Mouse (Mus musculus): ENCODE data around the gene Znrf2. TPM values are rescaled to one million over a fixed set of nuclear protein-coding genes. Genes with fewer than 3 reads are reported as not detected.

Znrf2 gene
- polyA plus RNA-seq, 1 experiment from 2014 or later, result 5.8 TPM

DNA sequence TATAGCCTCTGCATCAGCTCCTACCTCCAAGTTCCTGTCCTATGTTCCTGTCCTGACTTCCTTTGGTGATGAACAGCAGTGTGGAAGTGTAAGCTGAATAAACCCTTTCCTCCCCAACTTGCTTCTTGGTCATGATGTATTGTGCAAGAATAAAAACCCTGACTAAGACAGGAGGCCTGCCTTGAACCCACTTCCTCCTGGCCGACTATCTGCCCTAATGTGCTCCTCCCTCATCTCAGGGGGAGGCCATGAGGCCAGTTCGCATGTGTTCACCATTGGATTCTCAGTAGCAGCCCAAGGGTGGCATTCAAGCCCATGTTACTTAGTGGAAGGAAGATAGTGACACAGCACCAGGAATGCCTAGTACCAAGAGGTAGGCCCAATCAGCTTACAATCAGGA, 110.2 kb downstream of the Znrf2 start:
- WGBS, result 67% methylated on average over 2 of the region's 2 CpGs
- Histone ChIP-seq H3K4me3 (replicated peaks) (no peak overlapping the region), H3K9me3 (no peaks in the 10 kb centered on the region), H3K27ac (no peak overlapping the region), H3K27me3 (replicated peaks) (no peaks in the 10 kb centered on the region), H3K4me2 (replicated peaks) (no peak overlapping the region), H3K36me3 (0 out of 2 replicates have a peak, but pooled peaks cover 5% of the 10 kb centered on the region), H3K4me1 (replicated peaks) (no peaks in the 10 kb centered on the region), H3K9ac (no peak overlapping the region)
- ATAC-seq, result no peak

DNA sequence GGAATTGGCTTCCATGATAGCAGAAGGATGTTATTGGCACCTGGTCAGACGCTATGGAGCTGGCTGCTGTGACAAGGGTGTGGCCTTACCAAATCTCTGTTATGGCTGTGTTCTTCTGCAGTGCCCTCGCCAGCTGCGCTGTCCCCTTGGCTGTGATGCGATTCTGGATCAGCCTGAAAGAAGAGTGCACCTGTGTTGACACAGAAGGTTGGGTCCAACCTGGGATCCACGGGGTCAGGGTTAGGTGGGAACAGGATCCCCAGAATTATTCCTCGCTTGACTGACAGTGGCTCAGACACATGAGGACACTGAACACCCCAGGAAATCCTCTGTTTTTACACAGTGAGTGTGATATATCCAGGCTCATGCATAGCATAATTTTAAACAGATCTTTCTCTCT, 111.2 kb downstream of the Znrf2 start:
- ATAC-seq, result no peak
- H3K4me3 ChIP-seq (replicated peaks), result no peak overlapping the region
- no peaks in the 10 kb centered on the region for H3K4me1 ChIP-seq (replicated peaks)
- 85% methylated on average over 6 of the region's 6 CpGs for WGBS
- no peak overlapping the region for H3K4me2 ChIP-seq (replicated peaks)
- H3K9ac ChIP-seq, result no peak overlapping the region
- no peaks in the 10 kb centered on the region for H3K27me3 ChIP-seq (replicated peaks)
- no peaks in the 10 kb centered on the region for H3K9me3 ChIP-seq
- H3K27ac ChIP-seq, result no peak overlapping the region
- 0 out of 2 replicates have a peak, but pooled peaks cover 5% of the 10 kb centered on the region for H3K36me3 ChIP-seq

DNA sequence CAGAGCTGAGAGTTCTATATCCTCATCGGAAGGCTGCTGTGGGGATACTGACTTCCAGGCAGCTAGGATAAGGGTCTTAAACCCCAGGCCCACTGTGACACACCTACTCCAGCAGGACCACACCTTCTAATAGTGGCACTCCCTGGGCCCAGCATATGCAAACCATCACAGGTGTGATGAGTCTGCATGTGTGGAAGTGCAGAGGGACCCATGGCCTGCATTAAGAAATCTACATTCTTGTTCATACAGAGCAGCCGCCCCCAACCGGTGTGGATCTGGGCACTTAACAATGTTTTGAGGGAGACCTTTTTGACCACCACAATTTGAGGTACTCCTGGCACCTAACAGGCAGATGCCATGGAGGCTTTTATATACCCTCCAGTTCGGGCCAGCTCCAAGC, 114.9 kb downstream of the Znrf2 start:
- no peak overlapping the region for H3K4me3 ChIP-seq (replicated peaks)
- H3K9ac ChIP-seq, result no peak overlapping the region
- no peaks in the 10 kb centered on the region for H3K4me1 ChIP-seq (replicated peaks)
- no peak overlapping the region for H3K27ac ChIP-seq
- 0 out of 2 replicates have a peak, but pooled peaks cover 5% of the 10 kb centered on the region for H3K36me3 ChIP-seq
- H3K4me2 ChIP-seq (replicated peaks), result no peak overlapping the region
- no peaks in the 10 kb centered on the region for H3K27me3 ChIP-seq (replicated peaks)
- no peaks in the 10 kb centered on the region for H3K9me3 ChIP-seq
- ATAC-seq, result no peak
- 95% methylated on average over 4 of the region's 4 CpGs for WGBS

- Histone ChIP-seq H3K36me3 (0 out of 2 replicates have a peak, but pooled peaks cover 4% of the 10 kb centered on the region), H3K9me3 (no peaks in the 10 kb centered on the region), H3K27me3 (replicated peaks) (no peaks in the 10 kb centered on the region), H3K4me3 (replicated peaks) (no peak overlapping the region), H3K4me1 (replicated peaks) (no peaks in the 10 kb centered on the region), H3K27ac (no peak overlapping the region), H3K4me2 (replicated peaks) (no peak overlapping the region), H3K9ac (no peak overlapping the region)
- ATAC-seq, result no peak
- WGBS, result 91% methylated on average over 12 of the region's 12 CpGs
These were observed 115.8 kb downstream of the Znrf2 start for GRCm38 (mm10) chr6:54932526-54932925.

DNA sequence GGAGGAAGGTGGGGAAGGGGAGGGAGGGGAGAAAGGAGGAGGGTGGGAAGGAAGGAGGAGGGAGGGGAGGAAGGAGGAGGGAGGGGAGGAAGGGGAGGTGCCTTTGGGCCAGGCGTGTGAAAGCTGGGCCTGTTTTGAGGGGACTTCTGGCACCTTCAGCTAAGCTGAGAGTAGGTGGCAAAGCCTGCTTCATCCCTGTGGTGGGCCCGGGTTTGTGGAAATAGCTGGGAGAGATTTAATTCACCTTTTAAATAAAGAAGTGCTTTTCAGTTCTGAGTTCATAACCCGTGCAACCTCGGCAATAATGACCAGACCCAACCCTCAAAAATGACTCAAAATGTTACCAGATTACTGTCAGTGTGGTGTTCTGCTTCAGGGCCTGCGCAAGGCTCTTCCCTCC, 116.5 kb downstream of the Znrf2 start:
- Histone ChIP-seq H3K9ac (no peak overlapping the region), H3K4me1 (replicated peaks) (no peaks in the 10 kb centered on the region), H3K4me3 (replicated peaks) (no peak overlapping the region), H3K9me3 (no peaks in the 10 kb centered on the region), H3K27ac (no peak overlapping the region), H3K36me3 (no peaks in the 10 kb centered on the region), H3K4me2 (replicated peaks) (no peak overlapping the region), H3K27me3 (replicated peaks) (no peaks in the 10 kb centered on the region)
- ATAC-seq, result no peak
- 84% methylated on average over 5 of the region's 5 CpGs for WGBS

- no peak overlapping the region for H3K27ac ChIP-seq
- no peaks in the 10 kb centered on the region for H3K4me1 ChIP-seq (replicated peaks)
- no peaks in the 10 kb centered on the region for H3K27me3 ChIP-seq (replicated peaks)
- H3K4me3 ChIP-seq (replicated peaks), result no peak overlapping the region
- no peaks in the 10 kb centered on the region for H3K9me3 ChIP-seq
- WGBS, result 79% methylated on average over 3 of the region's 3 CpGs
- H3K4me2 ChIP-seq (replicated peaks), result no peak overlapping the region
- no peaks in the 10 kb centered on the region for H3K36me3 ChIP-seq
- H3K9ac ChIP-seq, result no peak overlapping the region
- no peak for ATAC-seq
These were observed 117.2 kb downstream of the Znrf2 start for GRCm38 (mm10) chr6:54933866-54934265.

- no peaks in the 10 kb centered on the region for H3K27me3 ChIP-seq (replicated peaks)
- no peaks in the 10 kb centered on the region for H3K36me3 ChIP-seq
- no peaks in the 10 kb centered on the region for H3K4me1 ChIP-seq (replicated peaks)
- H3K4me2 ChIP-seq (replicated peaks), result no peak overlapping the region
- H3K27ac ChIP-seq, result no peak overlapping the region
- no peak for ATAC-seq
- H3K9ac ChIP-seq, result no peak overlapping the region
- no peak overlapping the region for H3K4me3 ChIP-seq (replicated peaks)
- WGBS, result 97% methylated on average over 8 of the region's 8 CpGs
- H3K9me3 ChIP-seq, result no peaks in the 10 kb centered on the region
These were observed 117.6 kb downstream of the Znrf2 start for GRCm38 (mm10) chr6:54934313-54934712.

DNA sequence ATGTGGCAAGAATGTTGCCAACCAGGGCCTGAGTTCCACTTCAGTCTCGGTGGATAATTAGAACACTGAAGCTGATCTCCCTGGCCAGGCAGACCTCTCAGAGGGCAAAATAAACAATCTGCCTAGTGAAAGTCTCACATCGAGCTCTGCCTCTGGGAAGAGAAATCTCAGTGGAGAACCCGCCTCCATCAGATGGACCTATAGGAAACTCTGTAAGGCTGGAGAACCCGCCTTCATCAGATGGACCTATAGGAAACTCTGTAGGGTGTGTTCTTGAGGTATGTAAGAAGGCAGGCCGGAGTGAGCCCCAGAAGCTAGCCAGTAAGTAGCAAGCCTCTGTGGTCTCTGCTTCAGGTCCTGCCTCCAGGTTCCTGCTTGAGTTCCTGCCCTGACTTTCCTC, 118.2 kb downstream of the Znrf2 start:
- 73% methylated on average over 5 of the region's 5 CpGs for WGBS
- H3K9me3 ChIP-seq, result no peaks in the 10 kb centered on the region
- H3K36me3 ChIP-seq, result no peaks in the 10 kb centered on the region
- H3K9ac ChIP-seq, result no peak overlapping the region
- no peak overlapping the region for H3K27ac ChIP-seq
- 0 out of 2 replicates have a peak, but pooled peaks cover 1% of the 10 kb centered on the region for H3K4me1 ChIP-seq (replicated peaks)
- no peaks in the 10 kb centered on the region for H3K27me3 ChIP-seq (replicated peaks)
- no peak for ATAC-seq
- no peak overlapping the region for H3K4me2 ChIP-seq (replicated peaks)
- H3K4me3 ChIP-seq (replicated peaks), result no peak overlapping the region

DNA sequence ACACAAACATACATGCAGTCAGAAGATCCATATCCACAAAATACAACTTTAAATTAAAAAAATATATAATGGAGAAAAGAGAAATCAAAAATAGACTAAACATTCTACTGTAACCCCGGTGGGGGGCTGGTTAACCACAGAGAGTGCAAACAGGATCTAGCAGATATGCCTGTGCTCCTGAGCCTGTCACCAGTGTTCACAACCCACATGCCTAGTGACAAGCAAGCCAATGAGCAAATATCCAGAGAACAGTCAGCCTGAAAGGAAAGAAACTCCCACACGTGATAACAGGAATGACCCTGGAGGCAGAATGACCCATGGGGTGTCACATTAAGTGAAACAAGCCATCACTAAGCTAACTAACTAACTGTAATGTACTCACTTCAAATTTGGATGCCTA, 119.8 kb downstream of the Znrf2 start:
- no peak overlapping the region for H3K4me2 ChIP-seq (replicated peaks)
- WGBS, result 70% methylated on average over 2 of the region's 2 CpGs
- H3K4me3 ChIP-seq (replicated peaks), result no peak overlapping the region
- no peak overlapping the region for H3K9ac ChIP-seq
- H3K4me1 ChIP-seq (replicated peaks), result 0 out of 2 replicates have a peak, but pooled peaks cover 5% of the 10 kb centered on the region
- ATAC-seq, result no peak
- no peak overlapping the region for H3K27ac ChIP-seq
- no peaks in the 10 kb centered on the region for H3K9me3 ChIP-seq
- no peaks in the 10 kb centered on the region for H3K36me3 ChIP-seq
- no peaks in the 10 kb centered on the region for H3K27me3 ChIP-seq (replicated peaks)

GRCm38 (mm10) chr6:54939631-54940030, 122.9 kb downstream of the Znrf2 start:
- H3K9me3 ChIP-seq, result no peaks in the 10 kb centered on the region
- H3K4me3 ChIP-seq (replicated peaks), result no peak overlapping the region
- no peak overlapping the region for H3K9ac ChIP-seq
- no peak overlapping the region for H3K4me2 ChIP-seq (replicated peaks)
- ATAC-seq, result no peak
- peaks cover 14% of the 10 kb centered on the region; the same call in 1 of the 2 replicates for H3K27me3 ChIP-seq (replicated peaks)
- 74% methylated on average over 4 of the region's 4 CpGs for WGBS
- no peak overlapping the region for H3K27ac ChIP-seq
- H3K4me1 ChIP-seq (replicated peaks), result 0 out of 2 replicates have a peak, but pooled peaks cover 5% of the 10 kb centered on the region
- H3K36me3 ChIP-seq, result 0 out of 2 replicates have a peak, but pooled peaks cover 4% of the 10 kb centered on the region

GRCm38 (mm10) chr6:54940126-54940525, 123.4 kb downstream of the Znrf2 start:
- 69% methylated on average over 7 of the region's 7 CpGs for WGBS
- H3K4me3 ChIP-seq (replicated peaks), result no peak overlapping the region
- no peak for ATAC-seq
- no peaks in the 10 kb centered on the region for H3K9me3 ChIP-seq
- H3K9ac ChIP-seq, result no peak overlapping the region
- peaks cover 14% of the 10 kb centered on the region; the same call in 1 of the 2 replicates for H3K27me3 ChIP-seq (replicated peaks)
- H3K27ac ChIP-seq, result no peak overlapping the region
- H3K4me2 ChIP-seq (replicated peaks), result no peak overlapping the region
- H3K36me3 ChIP-seq, result 0 out of 2 replicates have a peak, but pooled peaks cover 4% of the 10 kb centered on the region
- 0 out of 2 replicates have a peak, but pooled peaks cover 5% of the 10 kb centered on the region for H3K4me1 ChIP-seq (replicated peaks)

- Histone ChIP-seq H3K27ac (no peak overlapping the region), H3K27me3 (replicated peaks) (peaks cover 14% of the 10 kb centered on the region; the same call in 1 of the 2 replicates), H3K4me3 (replicated peaks) (no peak overlapping the region), H3K36me3 (0 out of 2 replicates have a peak, but pooled peaks cover 4% of the 10 kb centered on the region), H3K4me2 (replicated peaks) (no peak overlapping the region), H3K9me3 (no peaks in the 10 kb centered on the region), H3K4me1 (replicated peaks) (0 out of 2 replicates have a peak, but pooled peaks cover 5% of the 10 kb centered on the region), H3K9ac (no peak overlapping the region)
- 91% methylated on average over 6 of the region's 6 CpGs for WGBS
- no peak for ATAC-seq
These were observed 124.4 kb downstream of the Znrf2 start for GRCm38 (mm10) chr6:54941149-54941548.
